In genomic region chr15:27568371-27568770, GRCm38 (mm10) we compare ENCODE assay signal across 21 mouse cellular contexts.
DNase-seq lines count a peak whose midpoint lies in the region; ATAC-seq and TF ChIP-seq lines count a peak whose summit lies in the region.
"Had no signal": no experiment of that assay in that cellular context is flagged by ENCODE, and none has a peak within 500 bp of the region (broad histone marks: within the 10 kb centered on the region; RNA-seq: fewer than 3 reads in every experiment).

No protein-coding gene starts in this region.

- H3K27me3 ChIP-seq in midbrain, embryonic 12.5 days = no peaks in the 10 kb centered on the region
- no peaks in the 10 kb centered on the region for H3K27me3 ChIP-seq in midbrain, embryonic 16.5 days (ENCODE audit: control insufficient read depth, insufficient read depth, low read depth, low read length)
- H3K27me3 ChIP-seq: embryonic facial prominence, embryonic 13.5 days; embryonic facial prominence, embryonic 15.5 days; forebrain, embryonic 12.5 days had no signal

- WGBS in midbrain, embryonic 12.5 days = 79% methylated on average over 6 of the region's 6 CpGs
- 62% methylated on average over 6 of the region's 6 CpGs for WGBS in midbrain, embryonic 16.5 days

- H3K4me3 ChIP-seq in layer of hippocampus, adult 2 months = no peak overlapping the region
- no peak overlapping the region for H3K4me3 ChIP-seq in midbrain, embryonic 12.5 days
- H3K4me3 ChIP-seq in midbrain, embryonic 16.5 days (ENCODE audit: low read depth, low read length) = no peak overlapping the region
- H3K4me3 ChIP-seq: embryonic facial prominence, embryonic 13.5 days; embryonic facial prominence, embryonic 15.5 days; erythroblast, embryonic 14.5 days; forebrain, embryonic 10.5 days; forebrain, embryonic 12.5 days had no signal

- peak overlapping the region; percentile 56; the same call in 1 of the 2 replicates for H3K27ac ChIP-seq in layer of hippocampus, adult 2 months
- no peak overlapping the region for H3K27ac ChIP-seq in midbrain, embryonic 12.5 days (replicated peaks)
- H3K27ac ChIP-seq in midbrain, embryonic 16.5 days (ENCODE audit: low read length) = no peak overlapping the region
- H3K27ac ChIP-seq: embryonic facial prominence, embryonic 15.5 days; forebrain, embryonic 10.5 days; forebrain, embryonic 12.5 days had no signal

- H3K4me2 ChIP-seq in midbrain, embryonic 12.5 days (replicated peaks) = no peak overlapping the region
- H3K4me2 ChIP-seq in midbrain, embryonic 16.5 days (ENCODE audit: low read length) = no peak overlapping the region
- H3K4me2 ChIP-seq: embryonic facial prominence, embryonic 13.5 days; embryonic facial prominence, embryonic 15.5 days; forebrain, embryonic 12.5 days had no signal

- peak; percentile 70 for ATAC-seq in midbrain, embryonic 12.5 days (ENCODE audit: low FRiP score, low read depth)
- no peak for ATAC-seq in midbrain, embryonic 16.5 days
- ATAC-seq: forebrain, embryonic 14.5 days; forebrain, embryonic 16.5 days had no signal

- no peak overlapping the region for H3K9ac ChIP-seq in midbrain, embryonic 12.5 days (replicated peaks)
- no peak overlapping the region for H3K9ac ChIP-seq in midbrain, embryonic 16.5 days (ENCODE audit: low read depth, low read length)
- H3K9ac ChIP-seq: embryonic facial prominence, embryonic 13.5 days; embryonic facial prominence, embryonic 15.5 days; forebrain, embryonic 12.5 days had no signal

- no peak for TF ChIP-seq CTCF in layer of hippocampus, adult 2 months (conservative IDR thresholded peaks at IDR 0.05)

- no peaks in the 10 kb centered on the region for H3K9me3 ChIP-seq in midbrain, embryonic 12.5 days
- no peaks in the 10 kb centered on the region for H3K9me3 ChIP-seq in midbrain, embryonic 16.5 days (replicated peaks; ENCODE audit: control insufficient read depth, low read length, poor library complexity, severe bottlenecking)
- H3K9me3 ChIP-seq: embryonic facial prominence, embryonic 13.5 days; embryonic facial prominence, embryonic 15.5 days; forebrain, embryonic 10.5 days; forebrain, embryonic 12.5 days had no signal

- no peak for DNase-seq in layer of hippocampus, adult 2 months (ENCODE audit: low spot score in 2 of 2)
- DNase-seq in layer of hippocampus, adult 8-10 months (ENCODE audit: low spot score in 2 of 2) = no peak
- DNase-seq: adrenal gland, adult 2 months; adrenal gland, postnatal 10 days; adrenal gland, postnatal 25 days; cerebellum, adult 11 months; cerebellum, adult 18-20 months; cerebellum, adult 8-10 months; cerebellum, adult 9-11 months; cerebellum, postnatal 14 days; cerebellum, postnatal 36 days; embryo, embryonic 11 days had no signal

- H3K36me3 ChIP-seq in midbrain, embryonic 12.5 days = peaks cover 27% of the 10 kb centered on the region
- H3K36me3 ChIP-seq in midbrain, embryonic 16.5 days (ENCODE audit: control insufficient read depth, insufficient read depth, low read length) = peaks cover 19% of the 10 kb centered on the region

- H3K4me1 ChIP-seq in midbrain, embryonic 12.5 days = no peaks in the 10 kb centered on the region
- H3K4me1 ChIP-seq in midbrain, embryonic 16.5 days (ENCODE audit: control insufficient read depth, insufficient read depth, low read length) = no peaks in the 10 kb centered on the region
- H3K4me1 ChIP-seq: forebrain, embryonic 10.5 days had no signal
